Mouse (Mus musculus): ENCODE measurements around the gene Zbtb41. TPM values are rescaled to one million over a fixed set of nuclear protein-coding genes. Genes with fewer than 3 reads are reported as not detected.
"Not testable (repeated sequence)": the region's sequence is repeated elsewhere in the genome, so short reads cannot be mapped to it uniquely, and the experiment has no call there.

Gene Zbtb41
- 6.5 and 6.9 TPM in 2 replicates for polyA plus RNA-seq (2015; fragmentation: Nextera tagmentation; extraction: Ambion mirVana)

GRCm38 (mm10) chr1:139421875-139422791 is at the start of gene Zbtb41:
Gene Zbtb41 (plus strand): TSS chr1:139422288.
- Histone ChIP-seq H3K4me2 (peak within 1 kb of the TSS; percentile 71), H3K27ac (peak within 1 kb of the TSS; percentile 91), H3K4me3 (peak within 1 kb of the TSS; percentile 90), H3K36me3 (no peaks in the 10 kb centered on the region), H3K4me1 (replicated peaks) (peaks cover 34% of the 10 kb centered on the region), H3K9me3 (replicated peaks) (no peaks in the 10 kb centered on the region), H3K9ac (peak within 1 kb of the TSS; percentile 92), H3K27me3 (no peaks in the 10 kb centered on the region)
- peak; percentile 98 for ATAC-seq (replicated peaks; ENCODE audit: insufficient number of reproducible peaks, insufficient read depth, low FRiP score, low read depth)
- under 1% methylated on average over 88 of the region's 88 CpGs for WGBS

- no peak overlapping the region for H3K4me3 ChIP-seq
- no peak for ATAC-seq (replicated peaks; ENCODE audit: insufficient number of reproducible peaks, insufficient read depth, low FRiP score, low read depth)
- H3K27ac ChIP-seq = no peak overlapping the region
- 46% methylated on average over 6 of the region's 6 CpGs for WGBS
- peaks cover 14% of the 10 kb centered on the region; the same call in 1 of the 2 replicates for H3K4me1 ChIP-seq (replicated peaks)
- no peaks in the 10 kb centered on the region for H3K27me3 ChIP-seq
- no peak overlapping the region for H3K4me2 ChIP-seq
- no peak overlapping the region for H3K9ac ChIP-seq
- H3K36me3 ChIP-seq = no peaks in the 10 kb centered on the region
- H3K9me3 ChIP-seq (replicated peaks) = no peaks in the 10 kb centered on the region
Measured at GRCm38 (mm10) chr1:139375900-139376299, 46.2 kb upstream of the Zbtb41 start.

GRCm38 (mm10) chr1:139376638-139377286 is 45.3 kb upstream of the Zbtb41 start, which contains the start of gene Crb1:
Gene Crb1 (minus strand): TSS chr1:139377100.
- Histone ChIP-seq H3K4me2 (no peak within 1 kb of the TSS), H3K9ac (no peak within 1 kb of the TSS), H3K36me3 (no peaks in the 10 kb centered on the region), H3K27me3 (no peaks in the 10 kb centered on the region), H3K4me1 (replicated peaks) (peaks cover 14% of the 10 kb centered on the region; the same call in 1 of the 2 replicates), H3K4me3 (no peak within 1 kb of the TSS), H3K9me3 (replicated peaks) (no peaks in the 10 kb centered on the region), H3K27ac (no peak within 1 kb of the TSS)
- 12% methylated on average over 5 of the region's 5 CpGs for WGBS
- no peak for ATAC-seq (replicated peaks; ENCODE audit: insufficient number of reproducible peaks, insufficient read depth, low FRiP score, low read depth)

- peak; percentile 60; the same call in 1 of the 2 replicates for ATAC-seq (replicated peaks; ENCODE audit: insufficient number of reproducible peaks, insufficient read depth, low FRiP score, low read depth)
- Histone ChIP-seq H3K9me3 (replicated peaks) (no peaks in the 10 kb centered on the region), H3K36me3 (no peaks in the 10 kb centered on the region), H3K27ac (no peak overlapping the region), H3K9ac (no peak overlapping the region), H3K4me3 (no peak overlapping the region), H3K4me2 (peak overlapping the region; percentile 41), H3K4me1 (replicated peaks) (peaks cover 14% of the 10 kb centered on the region; the same call in 1 of the 2 replicates), H3K27me3 (no peaks in the 10 kb centered on the region)
- WGBS = 9% methylated on average over 11 of the region's 11 CpGs
Measured at GRCm38 (mm10) chr1:139378861-139379620, 43.0 kb upstream of the Zbtb41 start.

- H3K27ac ChIP-seq = no peak overlapping the region
- WGBS = 15% methylated on average over 4 of the region's 4 CpGs
- ATAC-seq (replicated peaks; ENCODE audit: insufficient number of reproducible peaks, insufficient read depth, low FRiP score, low read depth) = peak; percentile 69; the same call in 1 of the 2 replicates
- no peaks in the 10 kb centered on the region for H3K27me3 ChIP-seq
- H3K9me3 ChIP-seq (replicated peaks) = no peaks in the 10 kb centered on the region
- H3K9ac ChIP-seq = no peak overlapping the region
- peaks cover 14% of the 10 kb centered on the region; the same call in 1 of the 2 replicates for H3K4me1 ChIP-seq (replicated peaks)
- peak overlapping the region; percentile 41 for H3K4me2 ChIP-seq
- no peak overlapping the region for H3K4me3 ChIP-seq
- H3K36me3 ChIP-seq = no peaks in the 10 kb centered on the region
Measured at GRCm38 (mm10) chr1:139379621-139379984, 42.5 kb upstream of the Zbtb41 start.

GRCm38 (mm10) chr1:139391747-139392146 is 30.3 kb upstream of the Zbtb41 start:
- Histone ChIP-seq H3K4me3 (no peak overlapping the region), H3K9me3 (replicated peaks) (no peaks in the 10 kb centered on the region), H3K9ac (no peak overlapping the region), H3K27ac (no peak overlapping the region), H3K36me3 (no peaks in the 10 kb centered on the region), H3K4me1 (replicated peaks) (no peaks in the 10 kb centered on the region), H3K27me3 (no peaks in the 10 kb centered on the region), H3K4me2 (no peak overlapping the region)
- 23% methylated on average over 2 of the region's 2 CpGs for WGBS
- no peak for ATAC-seq (replicated peaks; ENCODE audit: insufficient number of reproducible peaks, insufficient read depth, low FRiP score, low read depth)

GRCm38 (mm10) chr1:139396589-139396988 is 25.5 kb upstream of the Zbtb41 start:
- Histone ChIP-seq H3K27ac (no peak overlapping the region), H3K36me3 (no peaks in the 10 kb centered on the region), H3K27me3 (no peaks in the 10 kb centered on the region), H3K4me1 (replicated peaks) (no peaks in the 10 kb centered on the region), H3K9ac (no peak overlapping the region), H3K4me2 (no peak overlapping the region), H3K9me3 (replicated peaks) (no peaks in the 10 kb centered on the region), H3K4me3 (no peak overlapping the region)
- ATAC-seq (replicated peaks; ENCODE audit: insufficient number of reproducible peaks, insufficient read depth, low FRiP score, low read depth) = no peak
- WGBS = 19% methylated on average over 1 of the region's 1 CpGs

- no peak for ATAC-seq (replicated peaks; ENCODE audit: insufficient number of reproducible peaks, insufficient read depth, low FRiP score, low read depth)
- no peak overlapping the region for H3K9ac ChIP-seq
- H3K36me3 ChIP-seq = no peaks in the 10 kb centered on the region
- no peaks in the 10 kb centered on the region for H3K27me3 ChIP-seq
- no peak overlapping the region for H3K4me2 ChIP-seq
- no peaks in the 10 kb centered on the region for H3K4me1 ChIP-seq (replicated peaks)
- H3K27ac ChIP-seq = no peak overlapping the region
- H3K9me3 ChIP-seq (replicated peaks) = no peaks in the 10 kb centered on the region
- no peak overlapping the region for H3K4me3 ChIP-seq
Measured at GRCm38 (mm10) chr1:139405766-139406165, 16.3 kb upstream of the Zbtb41 start.

- no peak overlapping the region for H3K4me3 ChIP-seq
- H3K27ac ChIP-seq = no peak overlapping the region
- H3K4me2 ChIP-seq = no peak overlapping the region
- no peaks in the 10 kb centered on the region for H3K9me3 ChIP-seq (replicated peaks)
- no peak for ATAC-seq (replicated peaks; ENCODE audit: insufficient number of reproducible peaks, insufficient read depth, low FRiP score, low read depth)
- no peaks in the 10 kb centered on the region for H3K36me3 ChIP-seq
- WGBS = 54% methylated on average over 5 of the region's 5 CpGs
- no peak overlapping the region for H3K9ac ChIP-seq
- no peaks in the 10 kb centered on the region for H3K4me1 ChIP-seq (replicated peaks)
- H3K27me3 ChIP-seq = no peaks in the 10 kb centered on the region
Measured at GRCm38 (mm10) chr1:139407701-139408100, 14.4 kb upstream of the Zbtb41 start.

GRCm38 (mm10) chr1:139412365-139412764 is 9.7 kb upstream of the Zbtb41 start:
- not testable (repeated sequence) for H3K27ac ChIP-seq; H3K36me3 ChIP-seq; ATAC-seq (replicated peaks; ENCODE audit: insufficient number of reproducible peaks, insufficient read depth, low FRiP score, low read depth); H3K9ac ChIP-seq; H3K4me2 ChIP-seq; H3K9me3 ChIP-seq (replicated peaks); H3K4me3 ChIP-seq; H3K4me1 ChIP-seq (replicated peaks); H3K27me3 ChIP-seq
- 79% methylated on average over 2 of the region's 2 CpGs for WGBS

- H3K4me3 ChIP-seq = no peak overlapping the region
- H3K36me3 ChIP-seq = no peaks in the 10 kb centered on the region
- no peak for ATAC-seq (replicated peaks; ENCODE audit: insufficient number of reproducible peaks, insufficient read depth, low FRiP score, low read depth)
- 72% methylated on average over 3 of the region's 3 CpGs for WGBS
- no peaks in the 10 kb centered on the region for H3K9me3 ChIP-seq (replicated peaks)
- no peak overlapping the region for H3K27ac ChIP-seq
- H3K9ac ChIP-seq = no peak overlapping the region
- H3K27me3 ChIP-seq = no peaks in the 10 kb centered on the region
- H3K4me1 ChIP-seq (replicated peaks) = no peaks in the 10 kb centered on the region
- H3K4me2 ChIP-seq = no peak overlapping the region
Measured at GRCm38 (mm10) chr1:139413465-139413864, 8.6 kb upstream of the Zbtb41 start.

All from heart, embryonic 15.5 days (tissue).